Mouse (Mus musculus) kidney, embryonic 15.5 days (tissue): Measurements from ENCODE around the gene Tcp10a. TPM values are rescaled to one million over a fixed set of nuclear protein-coding genes. Genes with fewer than 3 reads are reported as not detected.
"Not testable (repeated sequence)": the region's sequence is repeated elsewhere in the genome, so short reads cannot be mapped to it uniquely, and the experiment has no call there.

ENCODE experiments used
- ATAC-seq: fragments of 200-750 bp; cut with Nextera tagmentation; replicated peaks from 2 replicates; pipeline ENCODE4 v1.8.0; 2017; ENCODE audit warnings: moderate TSS enrichment; ENCODE audit not compliant: low FRiP score
- H3K27ac ChIP-seq: fragments of 300-500 bp; sonication (generic); 2 replicates; pipeline ENCODE4 v1.5.1; 2015; ENCODE audit warnings: mild to moderate bottlenecking, inconsistent platforms
- H3K27me3 ChIP-seq: fragments of 300-500 bp; sonication (generic); 2 replicates; pipeline ENCODE4 v1.6.1; 2015; ENCODE audit warnings: inconsistent platforms
- H3K36me3 ChIP-seq: fragments of 300-500 bp; sonication (generic); 2 replicates; pipeline ENCODE4 v1.6.1; 2015; ENCODE audit warnings: inconsistent platforms
- H3K4me1 ChIP-seq: fragments of 300-500 bp; sonication (generic); 2 replicates; pipeline ENCODE4 v1.6.1; 2015; ENCODE audit warnings: inconsistent platforms
- H3K4me2 ChIP-seq: fragments of 300-500 bp; sonication (generic); 2 replicates; pipeline ENCODE4 v1.6.1; 2015; ENCODE audit warnings: moderate library complexity, mild to moderate bottlenecking, inconsistent platforms
- H3K4me3 ChIP-seq: fragments of 300-500 bp; sonication (generic); replicated peaks from 2 replicates; pipeline ENCODE4 v1.5.1; 2015; ENCODE audit warnings: mild to moderate bottlenecking, inconsistent platforms
- H3K9ac ChIP-seq: fragments of 300-500 bp; sonication (generic); 2 replicates; pipeline ENCODE4 v1.6.1; 2015; ENCODE audit warnings: mild to moderate bottlenecking, inconsistent platforms
- H3K9me3 ChIP-seq: fragments of 300-500 bp; sonication (generic); replicated peaks from 2 replicates; pipeline ENCODE4 v1.6.1; 2016; ENCODE audit warnings: inconsistent platforms
- WGBS: fragments of 180-500 bp; shearing (Covaris S2); methylation state at CpG from one replicate; pipeline ENCODE4 v1.1.7; 2015; ENCODE audit warnings: mixed read lengths; 5-methylcytosine and 5-hydroxymethylcytosine counted together
- polyA plus RNA-seq: library from polyadenylated mRNA; unstranded; fragments of >200 nt; fragmentation: Nextera tagmentation; extraction: Ambion mirVana; gene quantifications from 2 replicates; pipeline ENCODE4 v1.2.1, GENCODE M21; 2015

Tcp10a gene
- polyA plus RNA-seq, 1 experiment from 2014 or later = not detected

DNA sequence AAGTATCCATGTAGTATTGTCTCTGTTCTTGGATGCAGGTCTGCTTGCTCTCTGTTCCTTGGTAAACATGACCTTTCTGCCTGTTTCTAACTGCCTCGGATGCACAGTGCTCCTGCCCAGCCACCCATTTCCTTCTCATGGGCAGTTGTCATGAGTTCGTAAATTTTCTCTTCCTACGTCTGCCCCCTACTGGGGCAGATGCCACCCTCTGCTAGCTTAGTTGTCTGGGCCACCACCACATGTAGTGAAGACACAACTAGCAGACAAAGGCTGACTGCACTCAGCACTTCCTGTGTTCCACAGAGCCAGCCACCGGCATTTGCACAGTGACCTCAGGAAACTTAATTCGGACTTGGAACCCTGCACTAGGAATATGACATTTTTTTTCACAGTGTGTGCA lies 8.3 kb downstream of the Tcp10a start:
- WGBS = 67% methylated on average over 3 of the region's 5 CpGs
- H3K9ac ChIP-seq, ATAC-seq, H3K9me3 ChIP-seq, H3K4me3 ChIP-seq, H3K27ac ChIP-seq, H3K4me1 ChIP-seq, H3K27me3 ChIP-seq, H3K4me2 ChIP-seq, H3K36me3 ChIP-seq: not testable (repeated sequence)

DNA sequence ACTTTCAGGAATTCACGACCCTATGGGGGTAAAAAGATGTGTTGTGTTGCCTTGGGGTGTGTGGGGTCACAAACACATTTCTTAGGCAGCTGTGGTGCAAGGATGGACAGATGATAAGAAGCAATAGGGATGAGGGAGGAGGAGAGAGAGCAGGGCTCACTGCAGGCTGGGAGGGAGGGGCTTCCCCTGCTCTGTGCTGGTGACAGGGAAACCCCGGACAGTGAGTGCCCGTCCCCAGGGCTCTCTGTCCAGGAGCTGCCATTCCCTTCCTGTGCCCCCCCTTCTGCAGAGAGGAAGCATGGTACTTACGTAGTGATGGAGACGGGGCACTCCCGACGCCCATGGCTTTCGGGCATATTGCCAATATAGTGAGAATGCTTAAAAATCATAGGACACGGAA lies 12.9 kb downstream of the Tcp10a start:
- 73% methylated on average over 7 of the region's 9 CpGs for WGBS
- ATAC-seq, H3K4me1 ChIP-seq, H3K4me2 ChIP-seq, H3K4me3 ChIP-seq, H3K27me3 ChIP-seq, H3K9me3 ChIP-seq, H3K36me3 ChIP-seq, H3K9ac ChIP-seq, H3K27ac ChIP-seq: not testable (repeated sequence)

DNA sequence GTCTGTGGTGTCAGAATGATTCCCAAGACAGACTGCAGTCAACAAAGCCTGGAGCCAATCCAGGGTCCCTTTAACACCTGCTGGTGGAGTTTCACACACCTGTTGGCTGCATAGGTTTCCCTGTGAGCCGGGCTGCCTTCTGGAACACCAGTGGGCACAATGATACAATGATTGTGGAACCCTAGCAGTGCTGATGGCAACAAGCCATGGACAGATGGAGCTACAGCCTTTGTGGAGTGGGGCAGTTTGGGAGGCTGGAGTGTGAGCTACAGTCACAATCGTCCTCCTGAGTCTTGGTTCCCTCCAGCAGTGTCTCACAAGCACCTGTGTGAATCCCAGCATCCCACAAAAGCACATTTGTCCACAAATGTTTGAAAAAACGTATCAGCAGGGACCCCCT lies 24.3 kb downstream of the Tcp10a start:
- ATAC-seq, H3K4me3 ChIP-seq, H3K27ac ChIP-seq, H3K4me1 ChIP-seq, H3K36me3 ChIP-seq, H3K9ac ChIP-seq, H3K27me3 ChIP-seq, H3K9me3 ChIP-seq, H3K4me2 ChIP-seq: not testable (repeated sequence)
- WGBS = 67% methylated on average over 2 of the region's 3 CpGs

DNA sequence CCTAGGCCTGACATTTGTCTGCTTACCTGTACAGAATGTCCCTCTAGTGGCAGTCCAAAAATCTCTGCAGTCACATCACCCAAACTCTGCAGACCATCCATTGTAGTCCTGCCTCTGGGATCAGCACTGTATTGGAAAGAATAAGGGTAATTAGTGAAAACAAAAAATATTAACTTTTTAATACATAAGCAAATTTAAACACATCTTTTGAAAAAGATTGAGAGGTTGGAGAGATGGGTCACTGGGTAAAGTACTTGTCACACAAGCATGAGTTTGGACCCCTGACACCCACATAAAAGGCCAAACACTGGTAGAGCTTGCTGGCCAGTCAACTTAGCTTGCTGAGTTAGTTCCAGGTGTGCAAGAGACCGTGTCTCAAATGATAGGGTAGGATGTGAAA lies 28.1 kb downstream of the Tcp10a start, which contains the start of gene Ttll2:
Gene Ttll2 (minus strand): TSS at position 101 of the 400 bp plus-strand sequence.
- not testable (repeated sequence) for H3K4me2 ChIP-seq, H3K4me1 ChIP-seq, H3K9ac ChIP-seq, H3K4me3 ChIP-seq, H3K36me3 ChIP-seq, H3K9me3 ChIP-seq, ATAC-seq, H3K27me3 ChIP-seq, H3K27ac ChIP-seq
- WGBS = 89% methylated on average over 1 of the region's 1 CpGs

DNA sequence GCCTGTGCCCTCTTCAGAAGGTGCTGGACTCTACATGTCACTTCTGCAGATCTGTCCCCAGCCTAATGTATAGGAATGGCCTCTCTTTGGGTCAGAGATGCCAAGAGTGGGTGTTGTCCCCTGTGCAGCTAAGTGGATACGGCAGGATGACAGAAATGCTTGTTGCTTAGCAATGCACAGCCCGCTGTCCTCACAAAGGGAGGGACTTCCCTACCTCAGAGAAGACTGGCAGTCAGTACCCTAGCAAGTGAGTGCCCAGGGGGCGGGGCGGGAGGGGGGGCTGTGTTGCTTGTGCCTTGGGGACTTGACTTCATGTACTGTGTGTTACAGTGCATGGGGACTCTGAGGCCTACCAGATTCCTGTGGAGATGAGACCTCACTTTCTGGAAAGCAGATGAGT lies 35.4 kb downstream of the Tcp10a start:
- ATAC-seq, H3K9me3 ChIP-seq, H3K4me3 ChIP-seq, H3K4me2 ChIP-seq, H3K27me3 ChIP-seq, H3K27ac ChIP-seq, H3K36me3 ChIP-seq, H3K4me1 ChIP-seq, H3K9ac ChIP-seq: not testable (repeated sequence)
- 80% methylated on average over 4 of the region's 4 CpGs for WGBS

DNA sequence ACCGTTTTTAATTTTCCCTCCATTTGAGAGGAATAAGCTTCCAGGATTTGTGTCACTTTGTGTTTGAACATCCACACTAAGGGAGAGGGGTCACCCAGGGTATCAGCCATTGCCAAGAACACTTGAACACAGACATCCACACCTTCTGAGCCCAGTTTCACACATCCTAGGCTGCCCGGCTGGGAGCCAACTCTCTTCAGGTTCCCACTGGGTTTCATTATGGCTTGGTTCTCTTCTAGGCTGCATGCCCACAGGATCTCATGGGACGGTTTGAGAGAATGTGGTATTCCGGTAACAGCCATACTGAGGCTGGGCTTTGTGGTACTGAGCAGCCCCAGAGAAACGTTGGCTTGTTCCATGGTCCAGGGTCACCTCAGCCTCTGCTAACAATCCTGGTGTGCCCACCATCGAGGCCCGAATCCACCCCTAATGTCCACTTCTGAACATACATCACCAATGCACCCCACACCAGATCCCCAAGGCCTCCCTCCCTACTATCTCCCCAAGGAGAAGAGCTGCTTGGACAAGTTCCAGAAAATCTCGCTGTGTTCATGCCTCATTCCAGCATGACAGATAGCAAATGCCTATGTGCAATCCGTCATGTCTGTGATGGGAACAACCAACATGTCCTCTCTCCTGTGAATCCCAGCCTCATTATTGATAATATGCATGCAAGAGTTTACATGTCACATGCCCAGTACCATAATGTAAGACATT lies 36.5 kb downstream of the Tcp10a start:
- not testable (repeated sequence) for ATAC-seq, H3K4me3 ChIP-seq
- WGBS = 87% methylated on average over 9 of the region's 9 CpGs

DNA sequence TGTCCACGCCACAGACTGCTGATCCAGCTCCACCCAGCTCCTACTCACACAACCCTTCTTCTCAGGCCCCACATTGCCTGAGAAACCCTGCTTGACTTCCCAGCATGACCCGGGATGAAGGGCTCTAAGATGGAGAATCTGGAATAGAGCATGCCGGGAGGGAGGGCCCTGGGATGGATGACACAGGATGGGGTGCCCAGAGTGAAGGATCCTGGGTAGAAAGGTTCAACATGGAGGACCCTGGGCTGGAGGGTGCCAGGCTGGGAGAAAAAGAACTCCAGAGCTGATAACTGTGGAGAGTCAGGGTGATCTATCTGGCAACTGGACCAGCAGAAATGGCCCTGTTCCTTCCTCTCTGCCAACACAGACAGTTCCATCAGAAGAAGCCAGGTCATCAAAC lies 41.2 kb downstream of the Tcp10a start:
- not testable (repeated sequence) for H3K36me3 ChIP-seq, H3K4me2 ChIP-seq, ATAC-seq, H3K4me1 ChIP-seq, H3K4me3 ChIP-seq, H3K27me3 ChIP-seq, H3K9me3 ChIP-seq, H3K27ac ChIP-seq, H3K9ac ChIP-seq
- no CpG with 5 or more reads among the region's 3 CpGs for WGBS

More for the DNA sequence above, 36.5 kb downstream of the Tcp10a start:
- H3K36me3 ChIP-seq, H3K27ac ChIP-seq, H3K9ac ChIP-seq, H3K4me1 ChIP-seq, H3K9me3 ChIP-seq, H3K4me2 ChIP-seq, H3K27me3 ChIP-seq: not testable (repeated sequence)

DNA sequence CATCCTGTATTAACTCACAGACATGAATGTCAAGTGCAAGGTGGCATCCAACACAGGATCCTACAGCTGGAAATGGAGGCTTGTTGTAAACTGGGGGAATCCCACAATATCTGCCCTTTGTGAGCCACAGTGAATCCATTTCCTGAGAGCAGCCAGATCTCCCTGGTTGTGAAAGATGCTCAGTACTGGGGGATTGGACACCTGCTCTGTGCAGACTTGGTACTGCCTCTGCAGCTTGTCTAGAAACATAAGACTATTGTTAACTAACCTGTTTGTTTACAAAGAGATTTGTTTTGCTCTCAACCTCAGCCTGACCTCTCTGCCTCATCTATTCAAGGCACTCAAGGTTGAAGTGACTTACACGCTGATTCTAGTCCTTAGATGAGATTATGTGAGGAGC lies 41.8 kb downstream of the Tcp10a start:
- H3K4me3 ChIP-seq, H3K9me3 ChIP-seq, ATAC-seq, H3K9ac ChIP-seq, H3K4me1 ChIP-seq, H3K27me3 ChIP-seq, H3K27ac ChIP-seq, H3K36me3 ChIP-seq, H3K4me2 ChIP-seq: not testable (repeated sequence)
- WGBS = no CpG with 5 or more reads among the region's 1 CpGs

DNA sequence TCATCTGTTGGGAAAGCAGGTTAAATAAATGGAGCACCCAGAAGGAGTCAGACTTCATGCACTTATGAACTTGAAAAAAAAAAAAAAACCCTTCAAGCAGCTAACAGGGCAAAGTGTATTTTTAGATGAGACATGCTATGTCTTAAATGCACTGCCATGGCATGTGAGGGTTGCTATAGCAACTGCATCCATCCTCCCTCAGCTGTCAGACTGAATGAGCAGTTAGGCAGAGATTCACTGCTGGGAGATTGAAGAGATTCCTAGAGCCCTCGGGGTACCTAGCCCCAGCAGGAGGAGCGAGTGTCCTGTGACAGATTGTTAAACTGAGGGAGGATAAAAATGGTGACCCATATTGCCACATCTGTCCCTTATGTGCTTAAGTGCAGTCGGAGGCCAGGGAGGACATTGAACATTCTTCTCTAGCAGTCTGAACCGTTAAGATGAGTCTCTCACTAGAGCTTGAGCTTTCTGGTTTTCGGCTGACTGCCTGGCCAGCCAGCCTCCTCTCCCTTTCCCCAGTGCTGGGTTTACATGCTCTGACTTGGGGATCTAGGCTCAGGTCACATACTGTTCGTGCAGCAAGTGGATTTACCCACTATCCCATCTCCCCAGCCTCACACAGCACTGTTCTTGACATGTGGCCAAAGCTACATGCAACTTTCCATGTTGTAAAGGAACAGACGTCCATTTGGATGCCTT lies 42.4 kb downstream of the Tcp10a start:
- not testable (repeated sequence) for H3K9ac ChIP-seq, H3K27ac ChIP-seq, H3K36me3 ChIP-seq, ATAC-seq, H3K4me3 ChIP-seq, H3K27me3 ChIP-seq, H3K9me3 ChIP-seq, H3K4me1 ChIP-seq, H3K4me2 ChIP-seq
- WGBS = 52% methylated on average over 5 of the region's 7 CpGs

DNA sequence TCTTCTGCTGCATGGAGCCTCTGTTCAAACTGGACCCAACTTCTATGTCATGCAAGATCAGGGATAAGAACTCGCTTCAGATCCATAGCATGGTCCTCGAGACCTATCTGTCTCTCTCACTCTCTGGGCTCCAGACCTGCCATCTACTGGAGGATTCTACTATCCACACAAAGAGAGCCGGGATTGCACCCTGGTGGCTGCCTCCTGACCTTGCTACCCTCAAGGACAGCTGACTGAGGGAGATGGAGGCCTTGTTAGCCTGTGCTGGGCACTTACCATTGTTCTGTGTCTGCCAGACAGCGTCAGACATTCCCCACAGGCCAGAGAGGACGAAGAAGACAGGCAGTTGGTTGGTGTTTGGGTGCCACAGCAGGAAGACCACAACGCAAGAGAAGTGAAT lies 45.0 kb downstream of the Tcp10a start:
- not testable (repeated sequence) for H3K4me2 ChIP-seq, H3K36me3 ChIP-seq, H3K4me3 ChIP-seq, H3K27ac ChIP-seq, H3K4me1 ChIP-seq, H3K9me3 ChIP-seq, H3K9ac ChIP-seq, ATAC-seq, H3K27me3 ChIP-seq
- WGBS = 86% methylated on average over 6 of the region's 6 CpGs

DNA sequence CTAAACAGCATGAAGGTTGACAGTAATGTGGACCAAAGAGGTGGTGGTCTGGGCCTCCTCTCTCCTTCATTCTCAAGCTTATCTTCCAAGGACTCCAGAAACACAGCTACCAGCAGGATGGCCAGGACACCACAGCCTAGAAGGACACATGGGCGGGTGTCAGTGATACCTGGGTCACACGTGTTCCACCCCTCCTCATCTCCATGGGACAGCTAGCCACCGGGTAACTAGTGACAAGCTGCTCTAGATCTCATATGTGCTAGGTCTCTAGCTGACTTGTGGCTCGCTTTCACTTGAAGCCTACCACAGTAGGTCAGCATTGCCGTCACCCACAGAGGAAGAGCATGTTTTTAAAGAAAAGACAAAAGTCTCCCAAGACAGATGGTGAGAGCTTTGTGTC lies 47.4 kb downstream of the Tcp10a start, which contains the start of gene Gm49630:
Gene Gm49630 (minus strand): TSS at position 101 of the 400 bp plus-strand sequence.
- not testable (repeated sequence) for H3K4me2 ChIP-seq, H3K4me1 ChIP-seq, H3K4me3 ChIP-seq, H3K27ac ChIP-seq, H3K27me3 ChIP-seq, H3K36me3 ChIP-seq, ATAC-seq, H3K9ac ChIP-seq, H3K9me3 ChIP-seq
- 79% methylated on average over 4 of the region's 5 CpGs for WGBS

DNA sequence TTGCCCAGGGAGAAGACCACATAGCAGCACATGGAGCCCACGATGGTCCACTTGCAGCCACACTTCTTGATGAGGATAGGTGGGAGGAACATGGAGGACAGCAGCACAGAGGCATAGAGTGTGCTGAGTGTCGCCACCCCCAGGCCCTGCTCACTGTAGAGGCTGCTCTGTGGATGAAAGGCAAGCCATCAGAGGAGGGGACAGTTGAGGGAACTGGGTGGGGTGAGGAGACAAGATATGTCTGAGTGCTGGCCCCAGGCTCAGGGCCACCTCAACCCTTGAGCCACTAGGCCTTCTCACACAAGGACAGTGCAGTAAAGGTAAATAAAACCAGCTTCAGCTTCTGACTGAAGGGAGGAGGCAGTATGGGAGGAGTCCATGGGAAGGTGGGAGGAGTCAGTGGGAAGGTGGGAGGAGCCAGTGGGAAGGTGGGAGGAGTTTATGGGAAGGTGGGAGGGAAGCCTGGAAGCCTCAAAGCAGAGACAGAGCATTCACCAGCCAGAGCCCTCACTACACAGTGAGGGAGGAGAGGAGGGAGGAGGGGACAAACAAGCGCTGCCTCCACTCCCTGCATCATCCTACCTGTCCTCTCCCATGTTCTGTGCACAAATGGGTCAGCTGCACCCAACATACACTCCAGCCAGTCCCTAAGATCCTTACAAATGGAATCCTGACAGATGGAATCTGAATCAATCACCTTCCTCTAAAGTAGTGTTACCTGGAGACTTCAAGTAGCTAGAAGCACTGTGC lies 52.7 kb downstream of the Tcp10a start:
- peak; percentile 53 for ATAC-seq
- H3K27me3 ChIP-seq, H3K4me2 ChIP-seq, H3K4me3 ChIP-seq, H3K9me3 ChIP-seq, H3K36me3 ChIP-seq, H3K27ac ChIP-seq, H3K4me1 ChIP-seq, H3K9ac ChIP-seq: not testable (repeated sequence)
- WGBS = 80% methylated on average over 1 of the region's 3 CpGs
